Mouse (Mus musculus) left cerebral cortex, adult 11 months (tissue): ENCODE measurements around the gene Slc25a25.

ENCODE experiments used
- DNase-seq: peaks from one replicate; pipeline ENCODE4 v3.0.0; 2022; ENCODE audit warnings: low spot score

The Slc25a25 gene

DNA sequence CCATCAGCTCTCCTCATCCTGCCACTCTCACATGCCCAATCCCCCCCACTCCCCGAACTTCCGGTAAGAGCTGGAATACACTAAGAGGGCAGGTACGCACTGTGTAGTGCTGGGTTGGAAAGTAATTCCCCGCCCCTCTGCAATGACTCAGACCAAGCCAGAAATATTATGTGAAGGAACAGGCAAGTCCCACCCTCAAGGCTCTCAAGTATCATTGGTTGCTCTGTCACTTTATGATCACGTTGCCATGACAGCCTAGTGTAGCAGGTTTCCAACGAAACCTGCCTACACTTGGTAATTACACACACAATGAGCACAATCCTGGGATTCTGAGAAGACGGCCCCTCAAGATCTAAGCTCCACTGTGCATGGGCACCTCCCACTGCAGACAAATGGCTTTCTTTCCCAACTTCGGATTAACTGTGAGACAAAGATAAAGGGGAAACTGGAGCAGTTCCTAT is 23.0 kb downstream of the Slc25a25 start:
- peak; percentile 72 for DNase-seq

DNA sequence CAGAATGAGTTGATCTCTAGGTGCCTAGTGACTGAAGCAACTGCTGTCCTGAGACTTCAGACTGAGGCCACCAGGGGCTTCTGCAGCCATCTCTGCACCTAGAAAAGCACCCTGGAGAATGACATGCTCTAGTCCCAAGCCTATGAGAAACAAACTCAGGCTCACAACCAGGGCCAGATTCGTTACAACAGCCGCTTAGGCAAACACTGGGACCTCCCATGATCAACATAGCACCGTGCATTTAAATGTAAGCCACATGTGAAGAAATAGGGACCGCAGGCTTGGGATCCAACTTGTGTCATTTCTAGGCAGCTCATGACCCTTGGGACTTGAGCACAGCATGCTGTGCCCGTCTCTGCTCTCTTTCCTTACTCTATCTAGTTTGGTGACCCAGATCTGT is 23.5 kb downstream of the Slc25a25 start:
- DNase-seq, result no peak

DNA sequence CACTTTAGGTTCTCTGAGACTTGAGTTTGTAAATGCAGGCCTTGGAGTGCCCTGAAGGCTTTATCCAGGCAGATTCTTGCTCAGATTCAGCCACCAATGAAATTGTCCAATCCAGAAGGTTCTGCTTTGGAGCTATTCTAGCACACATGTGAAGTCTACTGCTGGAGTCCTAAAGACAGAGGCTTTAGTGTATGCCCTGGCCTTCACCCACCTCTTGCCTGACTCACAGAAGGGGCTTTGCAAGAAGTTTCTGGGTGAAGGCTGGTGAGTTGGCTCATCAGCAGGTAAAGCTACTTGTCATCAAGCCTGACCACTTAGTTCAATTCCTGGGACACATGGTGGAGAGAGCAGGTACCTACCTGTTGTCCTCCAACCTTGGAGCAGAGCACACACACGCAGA is 25.1 kb downstream of the Slc25a25 start:
- no peak for DNase-seq

DNA sequence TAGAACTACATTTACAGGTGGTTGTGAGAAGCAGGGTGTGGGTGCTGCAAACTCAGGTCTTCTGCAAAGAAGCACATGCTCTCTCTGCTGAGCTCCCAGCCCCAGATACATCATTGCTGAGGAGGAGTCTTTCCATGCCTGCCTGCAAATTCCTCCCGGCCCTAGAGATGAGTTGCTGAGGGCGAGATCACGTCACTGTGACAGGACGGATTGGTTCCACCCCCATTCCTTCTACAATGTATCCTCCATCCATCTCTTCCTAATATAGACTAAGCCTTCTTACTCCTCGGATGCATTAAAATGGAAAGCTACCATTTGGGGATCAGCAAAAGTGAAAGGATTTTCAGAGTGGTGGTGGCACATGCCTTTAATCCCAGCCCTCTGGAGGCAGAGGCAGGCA is 25.7 kb downstream of the Slc25a25 start:
- DNase-seq, result peak; percentile 49

DNA sequence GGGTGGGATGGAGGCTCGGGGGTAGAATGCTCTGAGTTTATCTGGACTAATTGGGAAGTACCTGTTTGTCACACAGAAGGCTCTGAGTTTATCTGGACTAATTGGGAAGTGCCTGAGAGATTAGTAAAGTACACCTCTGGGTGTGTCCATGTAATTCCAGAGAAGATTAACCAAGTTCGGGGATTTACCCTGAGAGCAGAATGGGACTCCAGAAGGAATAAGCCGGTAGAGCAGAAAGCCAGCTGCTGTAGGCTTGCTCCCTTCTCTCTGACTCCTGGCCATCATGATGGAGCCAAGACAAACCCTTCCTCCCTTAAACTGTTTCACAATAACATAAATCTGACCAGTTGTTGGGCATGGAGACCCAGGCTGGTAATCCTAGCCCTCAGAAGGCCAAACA is 26.4 kb downstream of the Slc25a25 start:
- no peak for DNase-seq

DNA sequence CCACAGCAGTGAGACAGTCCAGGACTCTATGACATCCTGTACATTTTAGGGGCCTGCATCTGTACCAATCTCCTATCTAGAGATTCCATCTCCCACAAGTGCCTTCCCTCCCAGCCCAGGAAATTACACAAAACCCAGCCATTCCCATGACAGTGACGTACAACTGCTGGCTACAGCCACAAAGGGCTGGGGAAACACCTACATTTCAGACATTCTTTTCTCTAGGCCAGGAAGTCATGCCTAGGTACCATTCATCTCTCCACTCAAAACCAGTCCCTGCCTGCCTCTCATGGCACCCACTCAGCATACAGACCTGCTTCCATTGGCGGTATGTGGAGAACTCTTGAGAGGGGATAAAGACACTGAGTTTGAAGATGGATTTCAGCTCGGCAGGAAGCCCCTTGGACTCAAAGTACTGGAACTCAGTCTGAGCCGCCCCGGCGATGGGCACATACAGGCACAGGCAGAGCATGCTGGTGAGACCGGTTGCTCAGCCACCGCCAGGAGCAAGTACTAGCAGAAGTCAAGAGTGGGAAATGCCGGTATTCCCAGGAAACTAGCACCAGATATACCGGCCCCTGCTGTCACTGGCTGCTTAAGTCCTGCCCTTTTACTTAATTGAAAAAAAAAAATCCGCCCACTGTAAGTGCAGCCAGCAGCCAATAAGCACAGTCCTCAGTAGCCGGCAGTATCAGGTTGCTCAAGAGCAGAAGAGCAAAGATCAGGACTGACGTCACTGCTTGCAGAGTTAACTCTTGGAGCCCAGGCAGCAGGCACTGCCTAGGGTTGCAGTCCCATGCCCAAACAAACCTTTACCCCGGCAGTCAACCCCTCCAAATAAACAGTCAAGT is 27.5 kb downstream of the Slc25a25 start:
- no peak for DNase-seq

DNA sequence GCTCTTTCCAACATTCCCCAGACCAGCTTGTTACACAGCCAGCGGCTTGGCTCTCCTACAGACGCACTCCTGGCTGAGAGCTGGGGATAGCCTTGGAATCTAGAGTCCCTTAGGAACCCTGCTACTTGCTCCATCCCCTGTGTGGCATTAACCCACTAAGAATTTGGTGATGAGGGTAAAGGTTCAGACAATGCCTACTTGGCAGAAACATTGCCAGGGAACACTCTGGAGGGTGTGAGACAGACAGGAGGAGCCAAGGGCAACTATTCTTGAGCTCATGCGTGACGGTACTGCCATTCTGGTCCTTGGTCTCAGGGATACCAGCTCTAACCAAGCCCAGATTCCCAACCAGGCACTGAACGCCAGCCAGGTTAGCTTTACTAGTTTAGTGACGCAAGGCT is 29.4 kb downstream of the Slc25a25 start:
- DNase-seq, result no peak

DNA sequence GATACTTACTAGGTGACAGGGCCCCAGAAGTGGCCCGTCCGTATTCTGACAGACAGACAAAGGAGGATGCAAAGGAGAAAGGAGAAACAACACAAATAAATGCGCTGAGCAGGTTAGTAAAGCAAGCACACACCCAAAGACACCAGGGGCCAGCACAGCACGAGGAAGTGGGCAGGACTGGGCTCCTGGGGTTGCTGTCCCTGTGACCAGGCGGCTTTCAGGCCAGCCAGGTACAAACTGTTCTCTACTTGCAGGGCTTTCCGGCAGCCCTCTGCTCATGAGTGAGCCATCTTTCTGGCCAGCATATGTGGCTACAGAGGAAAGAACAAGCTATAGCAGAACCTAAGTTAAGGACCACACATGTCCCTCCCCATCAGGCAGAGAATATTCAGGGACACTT is 30.6 kb downstream of the Slc25a25 start:
- no peak for DNase-seq

DNA sequence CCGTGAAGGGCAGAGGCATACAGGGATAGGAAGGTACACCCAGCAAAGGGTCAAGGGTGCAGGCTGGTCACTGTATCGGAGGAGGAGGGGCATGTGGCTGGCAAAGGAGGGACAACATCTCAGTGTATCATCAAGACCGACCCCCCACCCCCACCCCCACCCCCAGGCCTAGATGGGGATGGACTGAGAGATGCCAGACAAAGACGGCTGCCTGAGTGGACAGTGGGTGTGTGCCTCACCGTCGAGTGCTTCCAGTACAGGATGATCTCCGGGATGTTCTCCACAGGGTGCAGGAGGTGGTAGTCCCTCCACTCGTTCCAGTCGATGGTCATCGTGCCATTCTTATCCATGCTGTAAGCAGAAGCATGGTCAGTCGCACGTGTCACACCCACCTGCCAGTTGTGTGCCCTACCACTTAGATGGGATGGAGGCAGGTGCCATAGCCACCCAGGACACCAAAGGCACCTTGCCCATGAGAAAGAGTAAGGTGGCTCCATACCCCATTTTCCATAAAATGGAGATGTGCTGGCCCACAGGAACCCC is 31.1 kb downstream of the Slc25a25 start:
- no peak for DNase-seq

DNA sequence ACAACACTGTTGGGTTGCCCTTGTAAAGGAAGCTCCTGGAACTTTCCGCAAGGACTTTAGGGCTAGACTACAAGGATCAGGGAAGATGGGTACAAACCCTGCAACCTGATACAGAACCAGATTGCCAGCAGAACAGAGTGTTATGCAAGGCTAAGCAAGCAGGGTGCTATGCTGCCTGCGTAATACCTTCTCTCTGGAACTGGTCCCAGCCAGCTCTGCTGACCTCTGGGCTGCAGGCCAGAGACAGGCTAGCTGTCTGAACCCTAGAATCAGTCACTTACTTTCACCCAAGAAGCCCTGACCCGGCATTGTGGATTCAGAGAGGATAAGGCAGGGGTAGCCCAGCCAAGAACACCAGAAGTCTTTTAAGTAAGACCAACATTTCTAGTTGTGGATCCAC is 31.9 kb downstream of the Slc25a25 start:
- DNase-seq, result no peak

DNA sequence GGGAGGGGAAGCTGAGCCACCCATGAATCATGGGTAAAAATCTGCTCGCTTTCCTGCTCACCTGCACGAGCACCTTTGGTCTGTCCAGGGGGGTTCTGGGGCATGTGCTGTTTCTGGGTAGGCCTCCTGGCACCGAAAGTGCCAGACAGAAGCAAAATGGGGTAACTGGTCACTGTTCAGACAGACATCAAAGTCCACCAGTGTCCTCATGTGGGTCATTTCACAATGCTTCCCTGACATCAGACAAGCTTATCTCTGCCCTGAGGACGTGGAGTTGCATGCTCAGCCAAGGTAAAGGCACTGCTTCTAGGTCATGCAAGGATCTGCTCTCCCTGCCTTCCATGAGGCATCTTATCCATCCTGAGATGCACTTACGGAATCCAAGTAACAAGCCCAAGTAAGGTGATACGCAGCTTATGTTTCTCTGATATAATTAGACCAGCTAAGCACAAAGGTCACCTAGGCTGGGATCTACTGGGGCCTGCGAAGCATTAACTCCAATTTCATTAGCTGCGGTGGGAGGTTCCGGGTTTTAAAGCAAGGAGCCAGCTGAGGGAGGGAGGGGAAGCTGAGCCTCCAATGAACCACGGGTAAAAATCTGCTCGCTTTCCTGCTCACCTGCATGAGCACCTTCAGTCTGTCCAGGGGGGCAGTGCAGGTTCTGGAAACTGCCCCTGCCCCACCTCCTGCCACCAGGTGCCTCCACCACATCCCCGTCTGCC is 32.7 kb downstream of the Slc25a25 start:
- no peak for DNase-seq

DNA sequence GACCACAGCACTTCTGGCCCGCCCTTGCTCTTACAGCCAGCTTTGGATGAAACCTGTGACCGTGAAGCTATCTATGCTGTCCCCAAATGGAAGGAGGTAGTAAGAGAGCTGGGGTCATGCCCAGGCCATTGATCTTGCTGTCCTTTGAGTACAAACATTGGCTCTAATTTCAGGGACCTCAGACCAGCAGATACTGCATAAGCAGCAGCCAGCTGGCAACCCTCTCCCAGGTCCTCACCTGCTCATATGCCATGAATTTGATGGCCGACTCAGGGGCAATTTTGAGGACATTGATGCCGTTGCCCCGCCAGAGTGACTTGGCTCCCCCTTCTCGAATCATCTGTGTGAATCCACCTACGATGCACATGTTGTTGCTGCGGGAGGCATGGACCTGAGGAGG is 33.8 kb downstream of the Slc25a25 start:
- DNase-seq, result no peak

DNA sequence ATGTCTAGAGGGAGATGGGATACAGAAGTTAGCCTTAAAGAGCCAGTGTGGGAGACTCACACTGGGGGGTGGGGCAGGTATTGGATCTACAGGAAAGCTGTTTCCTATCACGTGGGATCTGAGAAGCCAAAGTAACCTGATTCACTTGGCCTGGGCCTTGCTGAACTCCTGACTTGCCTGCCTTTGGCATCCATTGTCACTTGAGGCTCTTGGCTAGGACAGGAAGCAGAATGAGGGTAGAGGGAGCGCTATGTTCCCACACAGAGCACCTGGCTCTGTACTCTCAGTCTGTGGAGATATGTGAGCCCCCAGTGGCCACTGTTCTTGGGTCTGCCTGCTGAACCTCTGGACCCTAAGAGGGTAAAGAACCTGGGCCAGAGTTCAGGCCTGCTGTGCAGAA is 34.7 kb downstream of the Slc25a25 start:
- no peak for DNase-seq

DNA sequence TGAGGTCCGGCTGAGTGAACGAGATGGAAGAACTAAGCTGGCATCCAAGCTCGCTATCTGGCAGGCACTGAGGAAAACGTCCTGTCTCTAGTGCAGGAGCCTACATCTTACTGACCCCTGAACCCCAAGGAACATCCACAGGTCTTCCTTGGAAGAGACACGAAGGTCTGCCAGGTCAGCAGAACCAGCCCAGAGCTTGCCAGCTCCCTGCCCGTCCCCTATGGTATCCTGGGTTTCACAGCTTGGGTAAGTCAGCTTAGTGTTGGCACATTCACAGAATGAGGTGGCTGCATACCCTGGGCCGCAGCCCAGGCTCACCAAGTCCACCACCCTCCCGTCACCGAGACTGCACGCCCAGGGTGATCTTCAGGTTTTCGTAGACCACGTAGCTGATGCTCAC is 35.4 kb downstream of the Slc25a25 start:
- DNase-seq, result no peak

DNA sequence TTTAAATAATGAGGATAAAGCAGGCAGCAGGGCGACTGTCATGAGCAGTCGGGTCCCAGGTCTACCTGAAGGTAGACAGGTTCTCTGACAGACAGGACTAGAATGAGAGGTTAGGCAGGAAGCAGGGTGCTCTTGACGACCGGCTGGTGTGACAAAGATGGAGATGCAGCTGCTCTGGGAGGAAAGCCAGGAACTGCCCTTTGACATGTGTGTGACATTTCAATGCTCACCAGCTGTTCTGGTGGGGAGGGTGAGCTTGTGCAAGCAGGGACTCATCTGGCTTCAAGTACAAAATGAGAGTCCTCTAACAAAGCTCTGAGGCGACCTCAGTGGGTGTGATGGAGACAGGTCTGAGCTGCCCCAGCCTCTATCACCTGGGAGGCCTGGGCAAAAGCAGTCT is 37.3 kb downstream of the Slc25a25 start:
- no peak for DNase-seq

DNA sequence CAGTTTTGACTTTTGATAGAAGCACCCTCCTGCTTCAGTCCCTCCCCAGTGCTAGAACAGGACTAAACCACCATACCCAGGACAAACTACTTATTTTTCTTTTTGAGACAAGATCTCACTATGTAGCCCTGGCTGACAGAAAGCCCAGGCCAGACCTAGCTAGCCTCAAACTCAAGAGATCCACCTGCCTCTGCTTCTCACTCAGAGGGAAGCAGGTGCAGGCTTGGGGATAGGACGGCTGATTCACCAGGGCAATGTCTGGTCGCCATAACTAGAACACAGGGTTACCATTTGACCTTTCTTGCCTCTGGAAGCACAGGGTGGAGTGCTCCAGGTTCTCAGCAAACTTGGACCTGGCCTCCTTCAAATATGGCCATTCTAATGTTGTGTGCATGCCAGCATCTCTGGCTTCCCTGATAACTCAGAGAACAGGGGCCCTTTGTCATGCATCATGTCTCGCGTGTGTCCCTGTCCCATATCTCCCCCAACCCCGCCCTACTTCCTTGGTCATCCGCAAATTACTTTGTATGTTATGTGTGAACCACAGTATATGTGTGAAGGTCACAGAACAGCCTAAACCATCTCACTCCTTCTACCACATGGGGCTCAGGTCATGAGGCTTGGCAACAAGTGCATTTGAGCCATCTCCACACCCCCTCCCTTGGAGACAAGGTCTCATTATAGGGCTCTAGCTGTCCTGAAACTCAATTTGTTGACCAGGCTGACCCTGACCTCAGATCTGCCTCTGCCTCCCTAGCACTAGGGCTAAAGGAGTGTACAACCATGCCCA is 38.3 kb downstream of the Slc25a25 start:
- no peak for DNase-seq

DNA sequence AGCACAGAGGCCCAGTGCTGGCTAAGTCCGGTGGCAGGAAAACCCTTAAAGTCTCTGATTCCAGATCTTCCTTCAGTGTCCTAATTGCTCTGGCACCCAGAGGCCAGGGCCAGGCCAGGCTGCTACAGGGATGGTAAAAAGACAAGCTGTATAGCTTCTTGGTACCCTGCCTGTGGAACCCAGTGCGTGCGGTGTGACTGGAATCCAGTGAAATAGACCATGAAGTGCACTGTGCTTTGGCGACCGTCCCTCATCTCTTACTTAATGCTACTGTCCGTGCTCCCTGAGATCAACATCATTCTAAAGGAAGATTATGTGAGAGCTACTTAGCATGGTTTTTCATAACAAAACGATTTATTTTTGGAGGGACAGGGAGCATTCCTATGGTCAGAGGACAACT is 39.8 kb downstream of the Slc25a25 start:
- no peak for DNase-seq

DNA sequence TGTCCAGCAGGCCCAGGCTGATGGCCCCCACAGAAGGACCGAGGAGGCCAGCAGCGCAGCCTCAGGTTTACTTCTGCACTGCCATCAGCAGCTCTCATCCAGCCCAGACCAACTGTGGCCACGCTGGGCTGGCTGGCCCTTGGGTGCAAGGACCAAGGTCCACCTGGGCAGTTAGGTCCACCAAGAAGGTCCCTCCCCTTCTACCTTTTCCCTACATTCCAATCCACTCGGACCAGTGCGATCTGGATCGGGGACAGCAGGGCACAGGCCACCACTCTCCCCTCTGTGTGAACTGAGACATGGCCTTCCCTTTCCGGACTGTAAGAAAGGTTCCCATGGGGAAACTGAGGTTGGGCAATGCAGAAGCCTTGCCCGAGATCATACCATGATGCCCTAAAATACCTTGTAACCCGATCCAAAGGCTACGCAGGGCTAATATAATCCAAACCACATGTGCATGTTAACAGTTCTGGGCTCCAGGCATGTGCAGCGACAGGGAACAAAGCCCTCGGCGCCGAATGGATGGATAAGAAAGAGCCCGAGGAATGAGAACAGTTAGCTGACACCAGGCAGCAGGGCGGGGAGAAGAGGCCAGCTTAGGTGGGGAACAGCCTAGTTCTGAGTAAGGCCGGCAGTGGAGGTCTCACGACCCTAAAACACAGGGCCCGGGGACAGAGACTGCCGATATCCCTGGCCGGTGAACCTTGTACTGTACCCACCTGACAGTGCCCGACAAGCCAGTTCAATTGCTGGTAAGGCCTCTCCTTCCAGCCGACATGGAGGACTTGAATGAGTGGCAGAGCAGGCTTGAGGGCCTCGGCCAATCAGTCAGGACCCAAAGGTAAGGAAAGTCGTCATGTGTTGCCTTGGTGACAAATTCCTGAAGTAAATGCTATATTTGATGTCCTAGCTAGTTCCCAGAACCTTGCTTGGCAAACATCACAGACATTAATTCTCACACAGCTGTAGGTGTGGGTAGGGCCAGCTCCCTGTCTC is 42.5 kb downstream of the Slc25a25 start:
- DNase-seq, result no peak

DNA sequence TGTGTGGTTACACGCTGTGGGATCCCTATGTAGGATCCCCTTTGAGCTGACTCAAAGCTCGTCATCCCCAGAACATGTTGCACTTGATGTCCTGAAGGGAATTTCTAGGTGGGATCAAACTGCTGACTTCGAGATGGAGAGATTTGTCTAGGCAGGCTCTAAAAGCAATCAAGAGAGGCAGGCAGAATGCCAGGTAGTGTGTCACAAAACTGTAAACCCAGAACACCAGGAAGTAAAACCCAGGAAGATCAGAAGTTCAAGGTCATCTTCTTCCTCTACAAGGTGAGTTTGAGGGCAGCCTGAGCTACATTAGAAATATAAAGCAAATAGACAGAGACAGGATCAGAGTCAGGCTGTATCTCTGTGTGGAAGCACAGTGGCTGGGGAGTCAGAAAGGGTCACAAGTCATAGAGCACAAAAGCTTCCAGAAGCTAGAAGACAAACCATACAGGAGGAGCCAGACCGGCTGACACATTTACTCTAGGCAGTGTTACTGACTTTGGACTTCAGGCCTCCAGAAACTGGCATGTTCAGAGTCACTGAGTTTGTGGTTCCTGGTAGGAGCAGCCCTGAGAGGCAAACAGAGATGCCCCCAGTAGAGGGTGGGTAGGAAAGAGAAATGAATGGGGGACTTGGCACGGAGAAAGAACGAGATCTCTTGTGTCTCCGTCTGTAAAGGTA is 44.0 kb downstream of the Slc25a25 start:
- no peak for DNase-seq

DNA sequence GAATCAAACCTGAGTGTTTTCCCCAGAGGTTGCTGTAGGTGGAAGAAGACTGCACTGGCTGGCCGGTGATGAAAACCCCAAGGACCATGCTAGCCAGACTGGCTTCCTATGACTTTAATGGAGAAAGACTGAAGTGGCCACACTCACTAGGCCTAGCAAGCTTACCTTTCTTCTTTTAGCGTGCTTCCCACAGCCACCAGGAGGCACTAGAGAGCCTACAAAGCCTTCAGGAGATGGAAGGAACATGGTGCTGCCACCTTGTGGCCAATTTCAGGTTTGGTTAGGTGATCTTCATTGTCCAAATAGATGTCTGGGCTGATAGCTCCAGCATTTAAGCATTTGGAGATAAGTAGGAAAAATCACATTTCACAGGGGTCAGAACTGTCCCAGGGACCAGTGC is 46.6 kb downstream of the Slc25a25 start:
- peak; percentile 87 for DNase-seq

DNA sequence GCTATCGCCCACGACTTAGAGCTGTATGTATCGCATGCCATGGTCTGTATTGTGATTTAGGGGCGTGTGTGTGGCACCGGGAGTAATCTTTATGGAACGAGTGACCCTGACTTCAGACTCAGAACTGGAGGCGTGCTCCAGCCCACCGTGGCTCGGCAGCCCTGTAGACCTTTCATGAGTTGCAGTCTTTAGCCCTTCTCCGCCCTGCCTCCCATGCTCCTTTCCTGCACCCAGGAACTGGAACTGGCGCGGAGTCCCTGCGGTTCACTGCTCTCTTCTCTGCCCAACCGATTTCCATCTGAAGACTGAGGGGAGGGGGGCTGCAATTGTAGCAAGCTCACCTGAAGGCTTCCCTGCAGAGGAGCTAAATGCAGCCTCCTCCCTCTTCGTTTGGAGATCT is 54.5 kb downstream of the Slc25a25 start:
- no peak for DNase-seq
